Mouse (Mus musculus): ENCODE measurements around the gene Tbx2.

The Tbx2 gene

GRCm38 (mm10) chr11:85839258-85840030 lies 7.1 kb downstream of the Tbx2 start:
- in situ Hi-C loops (cut with MboI, MseI) = loop anchor here in 1 of 2 experiments (5.0 to 10.0 kb wide), 2 partner anchors 335 to 1312 kb away; partner anchors contain the start of gene Lhx1

GRCm38 (mm10) chr11:85840031-85840802 lies 7.9 kb downstream of the Tbx2 start:
- in situ Hi-C loops (cut with MboI, MseI) = loop anchor here in 1 of 2 experiments (10.0 kb wide), 1 partner anchor 335 kb away; no protein-coding TSS in a partner anchor

- in situ Hi-C loops (cut with MboI, MseI) = loop anchor here in 1 of 2 experiments (10.0 kb wide), 1 partner anchor 334 kb away; no protein-coding TSS in a partner anchor
Measured at GRCm38 (mm10) chr11:85840803-85841145, 8.4 kb downstream of the Tbx2 start.

- in situ Hi-C loops (cut with MboI, MseI) = loop anchor here in 1 of 2 experiments (10.0 kb wide), 1 partner anchor 334 kb away; no protein-coding TSS in a partner anchor
Measured at GRCm38 (mm10) chr11:85841211-85841681, 8.9 kb downstream of the Tbx2 start.

GRCm38 (mm10) chr11:85841980-85842379 lies 9.6 kb downstream of the Tbx2 start:
- in situ Hi-C loops (cut with MboI, MseI) = loop anchor here in 1 of 2 experiments (10.0 kb wide), 1 partner anchor 333 kb away; no protein-coding TSS in a partner anchor

- in situ Hi-C loops (cut with MboI, MseI) = loop anchor here in 1 of 2 experiments (10.0 kb wide), 1 partner anchor 332 kb away; no protein-coding TSS in a partner anchor
Measured at GRCm38 (mm10) chr11:85842596-85843346, 10.4 kb downstream of the Tbx2 start.

- in situ Hi-C loops (cut with MboI, MseI) = loop anchor here in 1 of 2 experiments (10.0 kb wide), 1 partner anchor 331 kb away; no protein-coding TSS in a partner anchor
Measured at GRCm38 (mm10) chr11:85843347-85843692, 11.0 kb downstream of the Tbx2 start.

- in situ Hi-C loops (cut with MboI, MseI) = loop anchor here in 1 of 2 experiments (10.0 kb wide), 1 partner anchor 330 kb away; no protein-coding TSS in a partner anchor
Measured at GRCm38 (mm10) chr11:85844144-85844965, 12.0 kb downstream of the Tbx2 start.

GRCm38 (mm10) chr11:85844971-85845370 lies 12.6 kb downstream of the Tbx2 start:
- in situ Hi-C loops (cut with MboI, MseI) = loop anchor here in 1 of 2 experiments (10.0 kb wide), 1 partner anchor 330 kb away; no protein-coding TSS in a partner anchor

GRCm38 (mm10) chr11:85845921-85846320 lies 13.6 kb downstream of the Tbx2 start:
- in situ Hi-C loops (cut with MboI, MseI) = loop anchor here in 1 of 2 experiments (10.0 kb wide), 1 partner anchor 329 kb away; no protein-coding TSS in a partner anchor

GRCm38 (mm10) chr11:85846509-85846908 lies 14.2 kb downstream of the Tbx2 start:
- in situ Hi-C loops (cut with MboI, MseI) = loop anchor here in 1 of 2 experiments (10.0 kb wide), 1 partner anchor 328 kb away; no protein-coding TSS in a partner anchor

- in situ Hi-C loops (cut with MboI, MseI) = loop anchor here in 1 of 2 experiments (10.0 kb wide), 1 partner anchor 326 kb away; no protein-coding TSS in a partner anchor
Measured at GRCm38 (mm10) chr11:85849037-85849436, 16.7 kb downstream of the Tbx2 start.

GRCm38 (mm10) chr11:85850233-85850632 lies 17.9 kb downstream of the Tbx2 start, which contains the start of gene Gm11444:
Gm11444 (minus strand) TSS chr11:85850333.
- in situ Hi-C loops (cut with MboI, MseI) = loop anchor here (5.0 to 10.0 kb wide), 4 partner anchors 122 to 602 kb away; no protein-coding TSS in a partner anchor

GRCm38 (mm10) chr11:85850758-85851157 lies 18.4 kb downstream of the Tbx2 start:
- in situ Hi-C loops (cut with MboI, MseI) = loop anchor here (5.0 to 10.0 kb wide), 4 partner anchors 122 to 602 kb away; no protein-coding TSS in a partner anchor

GRCm38 (mm10) chr11:85857997-85858698 lies 25.8 kb downstream of the Tbx2 start:
- in situ Hi-C loops (cut with MboI, MseI) = loop anchor here in 1 of 2 experiments (10.0 kb wide), 1 partner anchor 317 kb away; no protein-coding TSS in a partner anchor

GRCm38 (mm10) chr11:85864363-85864762 lies 32.0 kb downstream of the Tbx2 start:
- in situ Hi-C loops (cut with MboI, MseI) = no loop called here

GRCm38 (mm10) chr11:85876059-85876788 lies 43.9 kb downstream of the Tbx2 start:
- in situ Hi-C loops (cut with MboI, MseI) = no loop called here

GRCm38 (mm10) chr11:85884498-85884897 lies 52.1 kb downstream of the Tbx2 start:
- in situ Hi-C loops (cut with MboI, MseI) = no loop called here

Measured in T-helper 17 cell (primary cell).